Mouse (Mus musculus): Measurements from ENCODE around the gene Xylt1. TPM values are rescaled to one million over a fixed set of nuclear protein-coding genes. Genes with fewer than 3 reads are reported as not detected.

Gene Xylt1
- total RNA-seq, 2 experiments from 2014 or later = 47.1 to 51.7 TPM

DNA sequence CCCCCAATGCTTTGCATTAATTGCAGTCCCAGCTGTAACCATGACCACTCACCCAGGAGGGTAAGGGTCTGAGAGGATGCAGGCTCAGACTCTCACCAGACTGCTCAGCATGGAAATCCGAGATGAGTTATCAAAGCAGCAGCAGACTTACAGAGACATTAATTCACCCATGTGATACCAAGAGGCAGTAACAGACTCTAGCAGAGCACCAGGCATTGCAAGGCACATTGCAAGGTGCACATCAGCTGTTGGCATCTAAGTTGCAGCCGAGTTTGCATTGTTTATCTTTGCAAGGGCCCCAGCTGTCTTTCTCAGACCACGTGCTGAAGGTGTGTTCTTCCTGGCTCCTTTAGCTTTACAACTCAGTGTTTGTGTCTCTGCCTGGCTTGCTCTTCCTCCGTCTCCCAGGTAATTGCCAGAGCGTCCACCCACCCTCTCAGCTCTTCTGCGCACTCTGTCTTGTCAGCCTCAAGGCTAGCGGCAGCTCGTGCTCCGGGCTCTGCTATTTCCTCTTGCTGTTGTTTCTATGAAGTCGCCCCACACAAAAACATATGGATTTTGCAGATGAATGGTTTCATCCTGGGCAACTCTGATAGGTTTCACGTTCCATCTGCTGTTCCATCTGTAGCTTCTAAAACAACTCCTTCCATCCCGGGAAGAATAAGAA, 214.4 kb downstream of the Xylt1 start:
- DNase-seq (ENCODE audit: low spot score in 2 of 2) = peak in 1 of 2 experiments; percentile 60

DNA sequence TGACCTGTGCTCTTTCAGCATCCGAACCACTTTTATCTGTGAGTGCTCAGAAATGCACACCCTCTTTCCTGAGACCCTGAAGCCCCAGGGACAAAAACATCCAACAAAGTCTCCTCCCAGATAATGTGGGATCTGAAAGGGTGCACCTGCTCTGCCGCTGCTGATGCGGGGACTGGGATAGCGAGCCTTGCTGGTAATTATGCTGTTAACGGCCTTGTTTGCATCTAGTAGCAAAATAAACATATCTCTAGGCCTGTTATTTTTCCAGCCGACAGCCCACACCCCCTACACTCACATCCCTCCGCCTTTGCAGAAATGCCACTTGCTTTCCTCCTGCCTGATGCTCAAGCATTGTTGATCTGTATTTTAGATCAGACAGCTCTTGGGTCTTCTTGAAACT, 219.7 kb downstream of the Xylt1 start:
- no peak for DNase-seq (ENCODE audit: low spot score in 2 of 2)

DNA sequence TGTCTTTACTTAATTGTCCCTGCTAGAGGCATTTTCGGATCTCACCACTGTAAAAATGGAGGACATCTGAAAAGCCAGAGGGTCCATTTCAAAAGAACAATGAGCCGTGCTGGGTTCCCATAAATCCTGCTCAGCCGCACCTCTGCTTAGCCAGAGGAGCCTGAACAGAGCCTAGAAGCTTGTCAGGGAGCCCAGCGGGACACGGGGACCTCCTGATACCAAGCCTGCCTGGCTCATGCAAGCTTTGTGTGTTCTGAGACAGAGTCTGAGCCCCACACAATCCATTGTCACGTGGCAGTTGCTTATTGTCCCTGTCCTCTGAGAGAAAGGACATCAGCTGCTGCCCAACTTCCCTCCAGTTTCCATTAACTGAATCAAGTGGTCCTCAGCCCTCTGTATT, 229.7 kb downstream of the Xylt1 start:
- no peak for DNase-seq (ENCODE audit: low spot score in 2 of 2)

DNA sequence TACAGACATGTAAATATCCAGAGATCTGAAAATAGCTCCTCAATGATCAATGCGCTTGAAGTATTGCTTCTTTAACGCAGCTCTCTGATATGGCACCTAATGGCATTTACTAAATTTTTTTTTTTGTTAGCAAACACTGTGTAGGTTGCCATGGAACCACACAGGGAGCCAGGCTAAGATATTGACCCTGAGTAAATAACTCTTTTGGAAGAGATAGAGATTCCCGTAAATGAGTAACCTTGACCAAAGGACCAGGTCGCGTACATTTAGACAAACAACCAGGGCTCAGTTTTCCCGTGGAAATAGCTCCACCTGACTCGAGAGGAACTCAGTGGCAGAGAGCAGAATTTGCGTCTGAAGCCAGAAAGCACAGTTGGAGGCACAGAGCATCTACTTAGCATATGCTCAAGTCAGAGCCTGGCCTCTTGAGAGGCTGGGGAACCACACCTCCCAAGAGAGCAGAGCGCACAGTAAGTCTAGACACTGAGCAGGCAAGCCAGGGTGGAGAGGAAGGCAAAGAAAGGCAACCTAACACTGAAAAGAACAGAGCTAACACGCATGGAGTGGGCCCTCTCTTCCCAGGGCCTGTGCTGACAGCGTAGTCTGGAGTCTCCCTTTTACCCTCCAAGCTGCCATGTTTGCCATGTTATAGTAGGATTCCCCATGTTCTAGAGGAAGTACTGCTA, 232.2 kb downstream of the Xylt1 start:
- no peak for DNase-seq (ENCODE audit: low spot score in 2 of 2)

DNA sequence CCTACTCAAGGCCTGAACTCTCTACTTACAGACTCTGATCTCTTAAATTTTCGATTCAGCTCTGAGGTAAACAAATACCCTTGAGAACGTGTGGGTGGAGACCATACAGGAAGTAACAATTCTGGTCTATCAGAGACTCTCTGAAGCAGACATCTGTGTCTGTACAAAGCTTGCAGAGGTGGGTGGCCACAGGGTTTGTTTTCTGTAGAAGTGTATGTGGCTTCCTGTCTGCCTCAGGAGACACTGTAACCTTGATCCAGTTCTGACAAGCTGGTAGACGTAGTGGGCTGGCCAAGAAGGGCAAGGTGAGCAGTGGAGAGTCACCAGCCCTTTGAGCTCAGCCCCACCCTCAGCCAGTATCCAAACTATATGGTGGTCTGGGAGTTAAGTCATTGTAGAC, 233.0 kb downstream of the Xylt1 start:
- DNase-seq (ENCODE audit: low spot score in 2 of 2) = no peak

DNA sequence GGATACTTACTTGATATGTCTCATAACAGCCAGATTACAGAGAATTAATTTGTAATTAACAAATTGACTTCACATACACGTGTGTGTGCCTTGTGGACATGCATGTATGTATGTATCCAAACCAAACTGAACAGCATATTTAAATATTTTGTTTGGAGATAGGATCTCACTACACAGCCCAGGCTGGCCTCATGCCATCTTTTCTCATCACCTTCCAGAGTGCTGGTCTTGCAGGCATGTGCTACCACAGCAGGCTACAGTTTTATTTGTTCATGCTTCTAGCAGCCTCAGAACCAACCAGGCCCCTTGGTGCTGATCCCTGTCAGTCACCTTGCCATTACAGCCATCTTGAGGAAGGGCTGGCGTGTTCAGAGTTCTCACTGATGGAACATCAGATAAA, 233.6 kb downstream of the Xylt1 start:
- no peak for DNase-seq (ENCODE audit: low spot score in 2 of 2)

DNA sequence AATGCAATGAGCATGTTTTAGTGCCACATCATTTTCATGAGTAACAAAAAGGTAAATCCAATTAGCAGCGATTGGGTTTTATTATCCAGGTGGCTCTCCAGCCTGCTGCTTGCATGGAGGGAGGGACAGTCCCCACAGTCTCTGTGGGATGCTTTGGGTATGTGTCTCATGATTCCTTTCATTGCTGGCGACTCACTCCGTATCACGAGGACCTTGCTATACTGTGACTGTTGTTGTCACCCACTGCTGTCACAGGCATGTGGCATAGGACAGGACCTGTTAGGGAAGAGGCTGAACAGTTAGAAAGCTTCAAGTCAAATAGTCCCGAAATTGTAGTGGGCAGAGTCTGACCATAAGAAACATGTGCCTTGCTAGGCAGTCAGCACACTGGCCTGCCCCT, 234.1 kb downstream of the Xylt1 start:
- DNase-seq (ENCODE audit: low spot score in 2 of 2) = no peak

DNA sequence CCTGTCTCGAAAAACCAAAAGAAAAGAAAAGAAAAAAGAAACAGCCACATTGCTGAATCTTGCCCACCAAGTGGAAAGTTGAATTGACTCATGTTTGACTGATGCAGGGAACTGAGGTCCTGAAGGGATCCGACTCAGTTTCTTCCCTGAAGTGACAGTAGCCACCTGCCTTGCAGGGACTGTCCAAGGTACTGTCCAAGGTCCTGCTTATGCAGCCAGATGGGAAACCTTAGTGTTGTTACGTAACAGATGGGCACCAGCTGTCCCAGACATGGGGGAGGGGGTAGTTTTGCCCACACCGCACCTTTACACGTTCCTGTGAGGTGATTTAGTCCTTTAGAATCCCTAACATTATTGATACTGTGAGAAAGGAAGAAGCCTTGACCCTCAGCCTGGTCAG, 235.5 kb downstream of the Xylt1 start:
- no peak for DNase-seq (ENCODE audit: low spot score in 2 of 2)

DNA sequence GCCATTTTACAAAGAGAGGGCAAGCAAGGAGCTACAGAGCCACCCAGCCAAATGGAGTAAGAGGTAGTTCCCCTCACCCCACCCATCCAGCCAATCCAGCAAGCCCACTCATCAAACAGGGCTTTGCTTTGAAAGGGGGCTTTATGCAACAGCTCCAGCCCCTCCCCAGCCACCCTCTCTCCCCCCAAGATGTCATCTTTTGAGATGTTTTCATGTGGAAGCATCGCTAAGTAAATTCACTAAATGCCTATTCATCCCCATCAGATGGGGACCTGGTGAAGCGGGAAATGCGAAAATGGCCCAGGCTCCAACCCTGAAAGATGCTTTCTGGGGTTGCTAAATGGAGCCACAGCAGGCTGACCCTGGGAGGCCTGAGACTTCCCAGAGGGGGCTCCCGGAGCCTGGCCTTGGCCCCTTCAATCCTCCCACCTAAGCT, 238.0 kb downstream of the Xylt1 start:
- no peak for DNase-seq (ENCODE audit: low spot score in 2 of 2)

DNA sequence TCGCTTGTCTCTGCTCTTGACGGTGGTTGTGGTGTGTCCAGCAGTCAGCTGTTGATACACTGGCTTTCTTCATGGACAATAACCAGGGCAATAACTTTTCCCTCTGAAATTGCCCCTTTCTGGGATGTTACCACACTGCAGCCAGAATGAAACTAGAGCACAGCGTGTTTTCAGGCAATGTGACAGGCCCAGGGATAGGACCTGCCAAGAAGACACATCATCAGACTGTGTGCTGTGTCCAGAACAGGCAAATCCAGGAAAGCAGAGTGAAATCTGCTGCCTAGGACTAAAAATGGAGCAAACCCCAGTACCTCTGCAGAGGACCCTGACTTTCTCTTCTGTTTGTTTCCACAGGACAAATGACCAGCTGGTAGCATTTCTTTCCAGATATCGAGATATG, 240.8 kb downstream of the Xylt1 start:
- DNase-seq (ENCODE audit: low spot score in 2 of 2) = peak in 1 of 2 experiments; percentile 33

DNA sequence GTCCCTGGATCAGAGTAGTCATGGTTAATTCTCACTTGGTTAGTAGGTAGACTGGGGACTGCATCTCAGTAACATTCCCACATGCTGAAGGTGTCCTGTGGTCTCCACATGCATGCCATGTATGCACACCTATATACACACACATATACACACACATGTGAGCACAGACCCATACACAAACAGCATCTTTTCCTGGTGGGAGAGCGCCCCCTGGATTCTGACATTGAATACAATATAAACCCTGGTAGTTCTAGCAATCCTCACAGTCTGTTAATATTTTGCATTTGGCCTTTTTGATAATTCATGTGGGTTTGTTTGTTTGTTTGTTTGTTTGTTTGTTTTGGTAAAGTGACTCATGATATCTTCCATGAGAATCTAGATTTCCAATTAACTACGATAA, 242.0 kb downstream of the Xylt1 start:
- DNase-seq (ENCODE audit: low spot score in 2 of 2) = no peak

DNA sequence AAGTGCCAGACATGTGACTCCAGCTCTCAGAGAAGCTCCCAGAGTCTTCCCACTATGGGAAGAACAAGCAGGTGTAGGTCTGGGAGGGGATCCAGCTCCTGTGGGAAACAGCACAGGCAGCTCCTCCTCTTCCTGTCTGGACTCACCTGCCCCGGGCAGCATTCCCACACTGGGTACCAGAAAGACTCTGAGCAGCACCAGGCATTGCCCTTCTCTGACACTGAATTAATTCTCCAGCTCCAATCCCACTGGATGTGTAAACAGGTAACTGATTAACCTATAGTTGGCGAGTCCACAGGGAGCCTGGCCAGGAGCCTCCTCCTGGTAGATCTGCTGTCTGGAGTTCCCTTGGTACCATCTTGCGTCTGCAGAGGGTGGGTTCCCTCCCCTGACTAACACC, 248.0 kb downstream of the Xylt1 start:
- no peak for DNase-seq (ENCODE audit: low spot score in 2 of 2)

DNA sequence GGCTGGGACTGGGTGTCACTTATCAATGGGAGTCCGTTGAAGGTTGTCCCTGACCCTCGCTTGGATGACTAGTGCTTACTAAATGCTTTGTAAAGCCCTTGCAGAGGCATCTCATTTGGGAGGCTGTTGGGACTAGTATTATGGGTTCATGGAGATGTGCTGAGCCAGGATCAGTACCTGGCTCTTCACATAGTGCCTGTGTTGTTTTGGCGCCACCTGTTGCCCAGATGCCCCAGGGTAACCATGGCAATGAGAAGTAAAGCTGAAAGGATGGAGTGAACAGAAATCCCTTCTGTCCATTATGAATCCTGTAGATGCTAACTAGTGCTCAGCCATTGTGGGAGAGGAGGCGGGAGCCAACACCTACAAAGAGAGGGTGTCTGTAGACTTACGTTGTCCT, 249.9 kb downstream of the Xylt1 start:
- DNase-seq (ENCODE audit: low spot score in 2 of 2) = no peak

DNA sequence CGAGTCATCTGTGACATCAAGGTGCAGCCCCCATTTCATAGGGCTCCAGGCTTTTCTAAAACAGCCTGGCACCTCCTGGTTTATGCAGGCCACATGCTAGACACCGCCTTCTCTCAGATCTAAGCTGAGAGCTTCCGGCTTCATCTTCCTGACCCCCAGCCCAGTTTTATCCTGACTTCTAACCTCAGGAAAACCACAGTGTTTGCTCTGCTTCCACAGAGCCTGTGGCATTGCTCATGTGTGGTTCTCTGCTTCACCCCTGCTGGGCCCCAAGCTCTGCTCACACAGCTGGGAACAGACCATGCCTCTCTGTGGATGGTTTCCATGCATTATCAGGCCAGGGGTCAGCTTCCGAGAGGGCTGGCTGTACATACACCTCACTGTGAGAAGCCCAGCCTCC, 254.8 kb downstream of the Xylt1 start:
- no peak for DNase-seq (ENCODE audit: low spot score in 2 of 2)

DNA sequence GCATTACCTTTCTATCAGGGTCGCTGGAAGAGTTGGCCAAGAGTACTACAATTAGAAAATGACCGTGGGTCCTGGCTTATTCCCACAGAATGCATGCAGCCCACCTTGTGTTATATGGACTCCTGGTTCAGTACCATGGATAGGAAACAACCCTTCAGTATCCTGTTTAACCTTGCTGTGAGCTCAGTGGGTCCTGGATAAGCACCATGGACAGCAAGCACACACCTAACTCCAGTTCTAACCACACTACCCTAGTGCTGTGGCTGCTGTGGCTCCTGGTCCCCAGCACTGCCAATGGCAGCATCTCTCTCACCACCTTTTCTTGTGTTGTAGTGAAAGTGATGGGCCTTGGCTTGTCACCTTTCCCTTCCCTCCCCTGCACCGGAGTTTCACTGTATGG, 255.9 kb downstream of the Xylt1 start:
- DNase-seq (ENCODE audit: low spot score in 2 of 2) = no peak

DNA sequence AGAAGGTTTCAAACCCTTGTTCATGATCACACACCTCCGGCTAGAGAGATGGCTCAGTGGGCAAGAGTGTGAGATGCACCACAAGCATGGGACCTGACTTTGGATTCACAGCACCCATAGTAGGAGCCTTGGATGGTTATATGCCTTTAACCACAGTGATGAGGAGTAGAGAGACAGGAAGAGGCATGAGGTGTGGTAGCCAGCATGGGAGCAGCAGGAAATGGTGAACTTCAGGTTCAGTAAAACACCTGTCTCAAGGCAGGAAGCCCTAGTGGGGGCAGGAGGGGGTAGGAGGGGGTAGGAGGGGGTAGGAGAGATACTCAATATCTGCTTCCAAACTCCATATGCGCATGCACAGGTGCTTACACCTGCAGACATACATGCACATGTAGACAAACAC, 257.2 kb downstream of the Xylt1 start:
- no peak for DNase-seq (ENCODE audit: low spot score in 2 of 2)

DNA sequence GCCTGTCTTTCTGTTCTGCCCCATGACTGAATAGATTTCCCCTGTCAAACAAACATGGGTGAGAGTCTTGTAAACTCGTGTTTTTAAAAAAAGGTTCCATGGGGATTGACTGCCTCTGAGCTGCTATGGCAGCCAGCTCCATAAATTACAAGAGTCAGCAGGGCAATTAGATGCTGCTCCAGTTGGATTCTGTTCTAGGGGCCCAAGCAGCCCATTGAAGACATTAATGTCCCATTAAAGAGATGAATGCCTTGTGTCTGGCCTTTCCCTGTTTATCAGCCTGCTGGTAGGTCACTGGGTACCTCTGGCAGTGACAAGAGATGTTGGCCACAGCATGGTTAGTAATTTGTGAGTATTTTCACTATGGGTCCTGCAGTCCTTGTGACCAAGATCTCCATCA, 271.9 kb downstream of the Xylt1 start:
- no peak for DNase-seq (ENCODE audit: low spot score in 2 of 2)

DNA sequence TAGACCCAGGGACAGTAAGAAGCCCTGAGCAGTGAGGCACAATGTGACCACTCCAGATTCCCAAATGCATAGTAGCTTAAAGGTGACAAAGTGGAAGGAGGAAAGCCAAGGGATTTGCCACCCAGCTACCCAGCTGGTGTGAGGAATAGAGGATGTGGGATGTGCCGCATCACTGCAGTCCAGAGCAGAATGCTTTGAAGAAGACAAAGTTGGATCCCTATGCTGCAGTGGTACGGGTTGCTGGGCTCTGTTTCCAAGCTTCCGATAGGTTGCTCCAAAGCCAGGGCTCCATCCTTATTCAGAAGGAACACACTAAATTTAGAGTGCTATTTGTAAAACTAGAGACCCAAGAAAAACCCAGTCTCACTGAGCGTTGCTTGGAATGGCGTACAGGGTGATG, 275.0 kb downstream of the Xylt1 start:
- DNase-seq (ENCODE audit: low spot score in 2 of 2) = no peak

DNA sequence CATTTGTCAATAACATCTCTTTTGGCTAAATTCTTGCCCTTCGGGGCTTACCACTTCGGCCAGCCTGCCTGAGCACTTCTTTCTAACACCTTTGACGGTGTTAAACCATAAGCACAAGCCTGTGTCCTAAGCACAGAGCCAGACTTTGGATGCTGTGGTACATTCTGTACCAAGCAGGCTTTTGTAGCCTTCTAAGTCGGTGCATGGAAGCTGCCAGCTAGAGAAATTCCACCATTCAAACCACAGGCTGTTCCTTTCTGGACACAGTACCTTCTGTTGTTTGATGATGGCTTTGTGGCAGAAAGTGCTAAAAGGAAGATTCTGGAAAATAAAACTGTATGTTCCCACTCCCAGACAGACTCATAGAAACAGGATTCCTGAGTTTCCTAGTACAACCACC, 277.4 kb downstream of the Xylt1 start:
- DNase-seq (ENCODE audit: low spot score in 2 of 2) = peak in 1 of 2 experiments; percentile 36

DNA sequence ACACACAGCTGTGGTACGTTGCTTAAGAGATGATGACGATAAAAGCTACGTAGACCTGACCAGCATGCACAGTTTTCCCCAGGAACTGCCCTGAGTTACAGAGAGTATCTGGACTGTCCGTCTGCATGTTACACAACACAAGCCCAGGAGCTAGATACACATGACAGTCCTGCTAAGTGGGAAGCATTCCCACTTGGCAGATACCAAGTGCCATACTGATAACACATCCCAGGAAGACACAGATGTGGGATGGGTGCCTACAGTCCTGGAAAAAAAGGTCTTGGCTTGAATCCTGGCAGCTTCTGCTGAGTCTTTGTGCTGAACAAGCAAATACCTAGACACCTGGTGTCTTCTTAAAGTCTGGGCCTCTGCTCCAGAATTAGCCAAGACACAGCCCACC, 278.0 kb downstream of the Xylt1 start:
- DNase-seq (ENCODE audit: low spot score in 2 of 2) = no peak

DNA sequence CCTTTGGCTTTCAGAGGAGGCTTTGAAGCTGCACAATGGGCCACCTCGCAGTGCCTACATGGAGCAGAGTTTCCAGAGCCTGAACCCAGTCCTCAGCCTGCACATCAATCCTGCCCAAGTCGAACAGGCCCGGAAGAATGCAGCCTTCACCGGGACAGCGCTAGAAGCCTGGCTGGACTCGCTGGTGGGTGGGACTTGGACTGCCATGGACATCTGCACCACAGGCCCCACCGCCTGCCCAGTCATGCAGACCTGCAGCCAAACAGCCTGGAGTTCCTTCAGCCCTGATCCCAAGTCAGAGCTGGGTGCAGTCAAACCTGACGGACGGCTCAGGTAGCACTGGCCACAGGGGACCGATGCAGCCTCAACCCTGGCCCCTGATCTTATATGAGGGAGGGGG, 286.5 kb downstream of the Xylt1 start:
- DNase-seq (ENCODE audit: low spot score in 2 of 2) = no peak

DNA sequence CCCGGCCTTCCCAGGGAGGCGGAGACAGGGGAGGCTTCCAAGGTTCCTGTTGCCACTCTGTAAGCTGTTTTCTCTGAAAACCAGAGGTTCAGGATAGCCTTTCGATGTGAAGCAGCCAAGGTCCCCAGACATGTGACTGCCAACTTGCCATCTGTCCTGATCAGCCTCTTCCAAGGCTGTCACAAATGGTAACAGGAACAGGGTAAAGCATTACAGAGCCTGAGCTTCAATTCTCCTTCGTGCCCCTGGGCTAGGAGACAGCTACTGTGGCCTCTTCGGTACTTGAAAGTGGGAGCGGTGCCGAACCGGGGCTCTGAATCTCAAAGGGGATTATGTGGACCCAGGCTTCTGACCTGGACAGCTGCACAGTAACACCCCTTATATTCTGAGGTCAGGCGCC, 287.4 kb downstream of the Xylt1 start:
- no peak for DNase-seq (ENCODE audit: low spot score in 2 of 2)

DNA sequence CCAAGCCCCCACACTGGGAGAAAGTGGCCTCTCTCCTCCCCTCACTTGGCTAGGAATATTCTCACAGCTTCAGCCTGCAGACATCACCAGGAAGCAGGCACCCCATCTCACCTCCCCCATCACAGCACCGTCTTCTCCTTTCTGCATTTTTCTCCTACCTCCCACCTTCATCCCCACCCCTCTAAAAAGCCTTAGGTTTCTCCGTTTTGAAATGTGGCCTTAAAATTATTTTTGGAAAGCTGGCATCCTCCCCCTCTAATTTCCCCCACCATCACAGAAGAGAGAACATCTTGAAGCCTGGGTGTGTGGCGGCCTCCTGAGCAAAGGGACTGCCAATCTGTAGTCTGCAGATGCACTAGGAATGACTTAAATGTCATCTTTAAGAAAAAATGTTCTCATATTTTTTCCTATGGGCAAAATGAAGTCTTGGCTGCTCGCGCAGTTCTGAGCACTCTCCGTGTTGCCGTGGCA, 291.4 kb downstream of the Xylt1 start:
- peak in 1 of 2 experiments; percentile 64 for DNase-seq (ENCODE audit: low spot score in 2 of 2)
